Mouse (Mus musculus) urinary bladder, postnatal 25 days (tissue): ENCODE measurements at regions not wholly inside any gene's neighbourhood (a gene's known extent, or its start where the extent isn't known, plus 50 kb on each side); places are given as distances from the start of the nearest gene placed in this dataset.

Experiments used
- DNase-seq: peaks from one replicate; pipeline ENCODE4 v3.0.0; 2022; ENCODE audit warnings: low spot score

GRCm38 (mm10) chr3:132237344-132237743 lies 152.3 kb downstream of the Dkk2 start:
- no peak for DNase-seq

- no peak for DNase-seq
These were observed 172.7 kb downstream of the Dkk2 start for GRCm38 (mm10) chr3:132257834-132258233.

GRCm38 (mm10) chr3:132269641-132270040 lies 184.5 kb downstream of the Dkk2 start:
- no peak for DNase-seq

- DNase-seq = no peak
These were observed 189.7 kb downstream of the Dkk2 start for GRCm38 (mm10) chr3:132274786-132275185.

- no peak for DNase-seq
These were observed 192.7 kb downstream of the Dkk2 start for GRCm38 (mm10) chr3:132277771-132278170.

- DNase-seq = no peak
These were observed 202.6 kb downstream of the Dkk2 start for GRCm38 (mm10) chr3:132287714-132288113.

GRCm38 (mm10) chr3:132326961-132327360 lies 241.9 kb downstream of the Dkk2 start:
- DNase-seq = no peak

- DNase-seq = no peak
These were observed 258.5 kb downstream of the Dkk2 start for GRCm38 (mm10) chr3:132343625-132344024.

GRCm38 (mm10) chr3:132345856-132346255 lies 260.8 kb downstream of the Dkk2 start:
- DNase-seq = no peak

GRCm38 (mm10) chr3:132349602-132350001 lies 264.5 kb downstream of the Dkk2 start:
- DNase-seq = no peak

GRCm38 (mm10) chr3:132353204-132353603 lies 268.1 kb downstream of the Dkk2 start:
- no peak for DNase-seq

- DNase-seq = no peak
These were observed 270.0 kb upstream of the Gimd1 start for GRCm38 (mm10) chr3:132359596-132359995.

GRCm38 (mm10) chr3:132375579-132375978 lies 254.0 kb upstream of the Gimd1 start:
- no peak for DNase-seq

- DNase-seq = no peak
These were observed 211.9 kb upstream of the Gimd1 start for GRCm38 (mm10) chr3:132417742-132418141.

GRCm38 (mm10) chr3:132425819-132426671 lies 203.6 kb upstream of the Gimd1 start:
- DNase-seq = no peak

GRCm38 (mm10) chr3:132427244-132427643 lies 202.4 kb upstream of the Gimd1 start:
- no peak for DNase-seq

GRCm38 (mm10) chr3:132428148-132428547 lies 201.5 kb upstream of the Gimd1 start:
- DNase-seq = no peak

GRCm38 (mm10) chr3:132431805-132432204 lies 197.8 kb upstream of the Gimd1 start:
- no peak for DNase-seq

GRCm38 (mm10) chr3:132441226-132441625 lies 188.4 kb upstream of the Gimd1 start:
- DNase-seq = no peak

GRCm38 (mm10) chr3:132453927-132454326 lies 175.7 kb upstream of the Gimd1 start:
- DNase-seq = no peak

- no peak for DNase-seq
These were observed 167.2 kb upstream of the Gimd1 start for GRCm38 (mm10) chr3:132462348-132462959.

GRCm38 (mm10) chr3:132471070-132471469 lies 158.6 kb upstream of the Gimd1 start:
- no peak for DNase-seq

GRCm38 (mm10) chr3:132477768-132478167 lies 151.9 kb upstream of the Gimd1 start:
- no peak for DNase-seq

GRCm38 (mm10) chr3:132479275-132479674 lies 150.3 kb upstream of the Gimd1 start:
- DNase-seq = no peak
